9 mouse cellular contexts compared by ENCODE assay signal in the genomic region with DNA sequence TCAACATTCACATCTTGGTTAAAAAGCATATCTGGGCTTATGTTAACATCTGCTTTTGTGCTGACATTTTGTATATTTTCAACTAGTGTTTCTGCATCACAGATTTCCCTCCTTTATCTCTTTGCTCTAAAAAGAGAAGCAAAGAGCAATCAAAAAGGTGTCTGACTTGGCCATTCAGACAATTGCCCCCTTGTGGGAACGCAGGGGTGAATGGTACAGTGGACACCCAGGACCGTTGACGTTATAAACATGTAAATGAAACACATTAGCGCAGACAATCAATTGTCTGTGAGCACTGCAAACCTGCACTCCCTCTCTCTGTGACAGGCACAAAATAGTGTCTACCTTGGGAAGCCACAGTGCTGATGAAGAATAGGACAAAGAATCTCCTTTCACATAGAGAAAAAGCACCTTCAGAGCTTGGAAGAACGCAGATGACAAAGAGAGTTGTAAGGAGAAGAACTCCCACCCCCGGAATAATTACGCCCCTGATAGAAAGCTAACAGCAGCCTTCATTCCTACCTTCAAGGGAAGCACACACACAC. TPM values are rescaled to one million over a fixed set of nuclear protein-coding genes. Genes with fewer than 3 reads are reported as not detected.
A peak's percentile ranks its signal among the peaks of the same experiment; 100 is the strongest.
DNase-seq lines count a peak whose midpoint lies in the region; ATAC-seq lines count a peak whose summit lies in the region.
"Had no signal": no experiment of that assay in that cellular context is flagged by ENCODE, and none has a peak within 500 bp of the region (broad histone marks: within the 10 kb centered on the region; RNA-seq: fewer than 3 reads in every experiment).

No protein-coding gene starts in this region.

- DNase-seq in lung, postnatal 36 days: no peak
- DNase-seq in forebrain, embryonic 10.5 days (ENCODE audit: extremely low spot score, low spot score): no peak
- no peak for DNase-seq in spleen, postnatal 10 days (ENCODE audit: low spot score in 2 of 2)
- no peak for DNase-seq in lung, postnatal 4 days
- DNase-seq in layer of hippocampus, adult 18-20 months (ENCODE audit: low spot score in 2 of 2): no peak
- DNase-seq: kidney, postnatal 4 days had no signal

- peaks cover 10% of the 10 kb centered on the region for H3K27me3 ChIP-seq in lung, embryonic 15.5 days
- peaks cover 3% of the 10 kb centered on the region; the same call in 1 of the 2 replicates for H3K27me3 ChIP-seq in forebrain, embryonic 10.5 days (ENCODE audit: poor library complexity, severe bottlenecking)
- no peaks in the 10 kb centered on the region for H3K27me3 ChIP-seq in hindbrain, embryonic 16.5 days (replicated peaks; ENCODE audit: control insufficient read depth, insufficient read depth, low read length)
- H3K27me3 ChIP-seq in neural tube, embryonic 14.5 days (ENCODE audit: control insufficient read depth, insufficient read depth, low read length): no peaks in the 10 kb centered on the region

- peaks cover 43% of the 10 kb centered on the region for H3K4me1 ChIP-seq in lung, embryonic 15.5 days
- peaks cover 92% of the 10 kb centered on the region for H3K4me1 ChIP-seq in forebrain, embryonic 10.5 days
- H3K4me1 ChIP-seq in hindbrain, embryonic 16.5 days (ENCODE audit: control insufficient read depth, insufficient read depth, low read depth, low read length): peaks cover 16% of the 10 kb centered on the region
- H3K4me1 ChIP-seq in neural tube, embryonic 14.5 days (ENCODE audit: control insufficient read depth, insufficient read depth, low read length): peaks cover 46% of the 10 kb centered on the region

- peak overlapping the region; percentile 74 for H3K4me2 ChIP-seq in lung, embryonic 15.5 days
- peak overlapping the region; percentile 76 for H3K4me2 ChIP-seq in hindbrain, embryonic 16.5 days (ENCODE audit: low read length)
- peak overlapping the region; percentile 73 for H3K4me2 ChIP-seq in neural tube, embryonic 14.5 days (ENCODE audit: low read depth, low read length)

- ATAC-seq in lung, embryonic 15.5 days (ENCODE audit: borderline replicate concordance, extremely low read depth, low FRiP score, low TSS enrichment): no peak
- ATAC-seq in hindbrain, embryonic 16.5 days: no peak
- no peak for ATAC-seq in neural tube, embryonic 14.5 days (ENCODE audit: low read depth)

- H3K9ac ChIP-seq in lung, embryonic 15.5 days: peak overlapping the region; percentile 43; the same call in 1 of the 2 replicates
- peak overlapping the region; percentile 36 for H3K9ac ChIP-seq in hindbrain, embryonic 16.5 days (ENCODE audit: low read depth, low read length)
- peak overlapping the region; percentile 21; the same call in 1 of the 2 replicates for H3K9ac ChIP-seq in neural tube, embryonic 14.5 days (replicated peaks; ENCODE audit: low read depth, low read length)

- no peaks in the 10 kb centered on the region for H3K36me3 ChIP-seq in lung, embryonic 15.5 days
- no peaks in the 10 kb centered on the region for H3K36me3 ChIP-seq in forebrain, embryonic 10.5 days (replicated peaks)
- no peaks in the 10 kb centered on the region for H3K36me3 ChIP-seq in hindbrain, embryonic 16.5 days (ENCODE audit: control insufficient read depth, insufficient read depth, low read length)
- H3K36me3 ChIP-seq in neural tube, embryonic 14.5 days (ENCODE audit: control insufficient read depth, insufficient read depth, low read length): no peaks in the 10 kb centered on the region

- 27% methylated on average over 7 of the region's 7 CpGs for WGBS in lung, embryonic 15.5 days
- WGBS in forebrain, embryonic 10.5 days: 12% methylated on average over 7 of the region's 7 CpGs
- WGBS in hindbrain, embryonic 16.5 days: 19% methylated on average over 7 of the region's 7 CpGs
- WGBS in neural tube, embryonic 14.5 days: 10% methylated on average over 7 of the region's 7 CpGs

- peak overlapping the region; percentile 10; the same call in 1 of the 2 replicates for H3K4me3 ChIP-seq in lung, embryonic 15.5 days
- H3K4me3 ChIP-seq in forebrain, embryonic 10.5 days: peak overlapping the region; percentile 14; the same call in 1 of the 2 replicates
- H3K4me3 ChIP-seq in hindbrain, embryonic 16.5 days (ENCODE audit: low read length): no peak overlapping the region
- H3K4me3 ChIP-seq in neural tube, embryonic 14.5 days (ENCODE audit: low read depth, low read length): no peak overlapping the region

- no peaks in the 10 kb centered on the region for H3K9me3 ChIP-seq in lung, embryonic 15.5 days
- H3K9me3 ChIP-seq in forebrain, embryonic 10.5 days: no peaks in the 10 kb centered on the region
- no peaks in the 10 kb centered on the region for H3K9me3 ChIP-seq in hindbrain, embryonic 16.5 days (ENCODE audit: control insufficient read depth, low read length)
- no peaks in the 10 kb centered on the region for H3K9me3 ChIP-seq in neural tube, embryonic 14.5 days (ENCODE audit: control insufficient read depth, low read length)

- H3K27ac ChIP-seq in lung, embryonic 15.5 days: peak overlapping the region; percentile 69
- H3K27ac ChIP-seq in forebrain, embryonic 10.5 days: peak overlapping the region; percentile 100
- peak overlapping the region; percentile 19; the same call in 1 of the 2 replicates for H3K27ac ChIP-seq in hindbrain, embryonic 16.5 days (ENCODE audit: low read depth, low read length)
- H3K27ac ChIP-seq in neural tube, embryonic 14.5 days (ENCODE audit: low read depth, low read length): peak overlapping the region; percentile 30; the same call in 1 of the 2 replicates

RNA-seq across cellular contexts. Expression of a gene that starts 12.6 kb away (rescaled TPM):
- polyA plus RNA-seq in lung, embryonic 15.5 days (2015; fragmentation: Nextera tagmentation; extraction: Ambion mirVana): 79.9 and 94.7 TPM in 2 replicates
- polyA plus RNA-seq in forebrain, embryonic 10.5 days (2016; fragmentation: Nextera tagmentation; extraction: Ambion mirVana): 30.2 and 30.4 TPM in 2 replicates
- 30.3 and 36.8 TPM in 2 replicates for polyA plus RNA-seq in hindbrain, embryonic 16.5 days (2015; fragmentation: Nextera tagmentation; extraction: Ambion mirVana)
- 53.8 and 57.6 TPM in 2 replicates for polyA plus RNA-seq in neural tube, embryonic 14.5 days (2014; fragmentation: Nextera tagmentation; extraction: Ambion mirVana)
- total RNA-seq in layer of hippocampus, adult 18-20 months (2021): 100 to 1,000 TPM; 381 to 385 TPM

Comparison
In these comparisons a context has a peak if more than half of its experiments do, and no peak if none do; other contexts are left out.
1. H3K27ac ChIP-seq: peak in every context shown above with its lines; median percentile 100 in forebrain, embryonic 10.5 days; 69 in lung, embryonic 15.5 days; 30 in neural tube, embryonic 14.5 days; 19 in hindbrain, embryonic 16.5 days.
2. H3K4me3 ChIP-seq: peak in lung, embryonic 15.5 days (single experiment) and forebrain, embryonic 10.5 days (single experiment); none in hindbrain, embryonic 16.5 days (single experiment) and neural tube, embryonic 14.5 days (single experiment).
3. Peak in every context shown above with its lines, with median percentiles within 50 percentile points of each other: H3K4me2 ChIP-seq and H3K9ac ChIP-seq.